Mouse (Mus musculus): Measurements from ENCODE around the gene C1ra. TPM values are rescaled to one million over a fixed set of nuclear protein-coding genes. Genes with fewer than 3 reads are reported as not detected.
A peak's percentile ranks its signal among the peaks of the same experiment; 100 is the strongest.
"Not testable (repeated sequence)": the region's sequence is repeated elsewhere in the genome, so short reads cannot be mapped to it uniquely, and the experiment has no call there.

The C1ra gene
- total RNA-seq, 2 experiments from 2014 or later = 3.4 to 3.8 TPM

GRCm38 (mm10) chr6:124485414-124486144 lies 26.6 kb upstream of the C1ra start:
- no peak for DNase-seq

GRCm38 (mm10) chr6:124487509-124487908 lies 24.7 kb upstream of the C1ra start:
- DNase-seq = no peak

GRCm38 (mm10) chr6:124488952-124489351 lies 23.3 kb upstream of the C1ra start:
- no peak for DNase-seq

GRCm38 (mm10) chr6:124491427-124491826 lies 20.8 kb upstream of the C1ra start:
- no peak for DNase-seq

- peak; percentile 86 for DNase-seq
These were observed 19.2 kb upstream of the C1ra start, which contains the start of gene C1rl for GRCm38 (mm10) chr6:124492842-124493561. Gene C1rl, plus strand, starts transcription at chr6:124493113.

GRCm38 (mm10) chr6:124493886-124494285 lies 18.3 kb upstream of the C1ra start:
- DNase-seq = peak; percentile 29

- no peak for DNase-seq
These were observed 16.2 kb upstream of the C1ra start for GRCm38 (mm10) chr6:124496054-124496453.

GRCm38 (mm10) chr6:124499914-124500566 lies 12.2 kb upstream of the C1ra start:
- DNase-seq = no peak

- DNase-seq = no peak
These were observed 10.7 kb upstream of the C1ra start for GRCm38 (mm10) chr6:124501473-124501872.

GRCm38 (mm10) chr6:124502021-124502420 lies 10.2 kb upstream of the C1ra start:
- DNase-seq = no peak

GRCm38 (mm10) chr6:124505028-124505427 lies 7.2 kb upstream of the C1ra start:
- DNase-seq = no peak

- DNase-seq = no peak
These were observed 5.2 kb upstream of the C1ra start for GRCm38 (mm10) chr6:124506991-124507390.

- no peak for DNase-seq
These were observed 3.9 kb upstream of the C1ra start for GRCm38 (mm10) chr6:124508292-124508691.

- DNase-seq = not testable (repeated sequence)
These were observed 3.0 kb upstream of the C1ra start for GRCm38 (mm10) chr6:124509192-124509591.

- DNase-seq = no peak
These were observed 269 bp upstream of the C1ra start for GRCm38 (mm10) chr6:124511936-124512335.

GRCm38 (mm10) chr6:124517733-124518132 lies 5.5 kb downstream of the C1ra start:
- DNase-seq = not testable (repeated sequence)

- DNase-seq = peak; percentile 14
These were observed 9.9 kb downstream of the C1ra start for GRCm38 (mm10) chr6:124522082-124522481.

- DNase-seq = no peak
These were observed 15.7 kb downstream of the C1ra start for GRCm38 (mm10) chr6:124527881-124528280.

GRCm38 (mm10) chr6:124531077-124531476 lies 18.9 kb downstream of the C1ra start:
- DNase-seq = no peak

- DNase-seq = not testable (repeated sequence)
These were observed 24.1 kb downstream of the C1ra start for GRCm38 (mm10) chr6:124536125-124536829.

GRCm38 (mm10) chr6:124541176-124541575 lies 29.0 kb downstream of the C1ra start:
- not testable (repeated sequence) for DNase-seq

- DNase-seq = peak; percentile 52
These were observed 30.1 kb downstream of the C1ra start, which contains the start of gene C1s1 for GRCm38 (mm10) chr6:124542284-124542683. Gene C1s1, minus strand, starts transcription at chr6:124542359.
